Mouse (Mus musculus): ENCODE results near the gene Bach2. TPM values are rescaled to one million over a fixed set of nuclear protein-coding genes. Genes with fewer than 3 reads are reported as not detected.

The Bach2 gene
- polyA plus RNA-seq, 1 experiment: 0.11 TPM

DNA sequence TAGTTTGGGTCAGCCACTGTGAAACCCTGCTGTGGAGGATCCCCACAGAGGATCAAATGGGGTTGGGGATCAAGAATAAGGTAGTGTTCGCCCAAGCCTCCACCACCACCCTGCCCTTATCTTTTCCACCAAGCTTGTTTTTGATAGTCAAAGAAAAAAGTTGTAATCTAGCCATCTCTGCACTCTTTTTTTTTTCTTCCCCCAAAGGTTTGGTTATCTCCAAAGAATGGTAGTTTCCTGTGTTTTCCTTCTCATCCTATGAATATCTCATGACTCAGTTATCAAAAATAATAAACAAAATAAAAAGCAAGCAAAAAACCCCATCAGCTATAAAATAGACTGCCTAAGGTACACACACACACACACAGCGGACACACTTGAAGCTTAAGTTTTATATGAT, 28.6 kb upstream of the Bach2 start:
- TF ChIP-seq CTCF (IDR thresholded peaks at IDR 0.05; ENCODE audit: control insufficient read depth, insufficient read depth, insufficient read length): no peak
- no peak for TF ChIP-seq MAX (IDR thresholded peaks at IDR 0.05)
- H3K36me3 ChIP-seq (ENCODE audit: control insufficient read depth, insufficient read depth): no peaks in the 10 kb centered on the region
- H3K4me3 ChIP-seq (ENCODE audit: insufficient read depth, poor library complexity, severe bottlenecking): no peak overlapping the region
- H3K79me3 ChIP-seq (ENCODE audit: low read depth): no peaks in the 10 kb centered on the region
- H3ac ChIP-seq (ENCODE audit: control insufficient read depth, insufficient read length, low read depth): no peak overlapping the region
- H3K27me3 ChIP-seq (ENCODE audit: control insufficient read depth, insufficient read depth, insufficient read length): no peaks in the 10 kb centered on the region
- H3K79me2 ChIP-seq (ENCODE audit: control insufficient read depth, insufficient read depth): no peaks in the 10 kb centered on the region

DNA sequence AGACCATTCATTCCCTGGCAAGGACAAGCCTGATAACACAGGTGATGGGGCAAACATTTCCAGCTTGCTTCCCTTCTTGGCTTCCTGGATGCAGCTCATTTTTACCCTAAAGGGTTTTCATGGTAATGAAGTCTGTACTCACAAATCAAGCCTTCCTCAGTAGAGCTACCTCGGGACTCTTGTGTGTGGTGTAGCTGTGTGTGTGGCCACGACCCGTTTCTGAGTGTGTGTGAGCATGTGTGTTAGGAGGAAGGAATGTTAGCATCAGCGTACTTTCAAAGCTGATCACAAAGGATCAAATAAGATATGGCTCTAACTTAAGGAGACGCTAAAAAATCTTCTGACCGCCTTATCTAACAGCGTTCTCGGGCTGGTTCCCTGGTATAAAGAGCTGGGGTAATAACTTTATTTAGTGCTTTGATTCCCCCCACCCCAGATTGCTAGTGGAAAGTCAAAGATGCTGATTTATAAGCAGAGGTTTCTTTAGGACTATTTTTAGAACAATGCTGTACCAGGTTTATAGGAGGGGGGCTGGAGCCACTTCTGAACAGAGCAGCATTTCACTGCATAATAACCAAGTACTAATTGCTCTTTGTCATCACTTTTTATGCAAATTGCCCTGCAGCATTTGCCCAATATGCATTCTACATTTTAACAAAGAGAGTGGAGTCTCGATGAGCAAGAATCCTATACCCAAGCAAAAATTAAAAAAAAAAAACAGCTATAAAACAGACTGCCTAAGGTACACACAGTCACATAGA, 28.0 kb upstream of the Bach2 start:
- no peaks in the 10 kb centered on the region for H3K79me2 ChIP-seq (ENCODE audit: control insufficient read depth, insufficient read depth)
- no peak overlapping the region for H3ac ChIP-seq (ENCODE audit: control insufficient read depth, insufficient read length, low read depth)
- no peaks in the 10 kb centered on the region for H3K27me3 ChIP-seq (ENCODE audit: control insufficient read depth, insufficient read depth, insufficient read length)
- no peak for TF ChIP-seq MYOD1 (IDR thresholded peaks at IDR 0.05; ENCODE audit: control insufficient read depth, insufficient read length, low read depth)
- no peak for TF ChIP-seq MYOG (IDR thresholded peaks at IDR 0.05; ENCODE audit: control insufficient read depth, extremely low read depth, insufficient read length)
- no peak for TF ChIP-seq USF1 (IDR thresholded peaks at IDR 0.05; ENCODE audit: low read depth)
- TF ChIP-seq CTCF (IDR thresholded peaks at IDR 0.05; ENCODE audit: control insufficient read depth, insufficient read depth, insufficient read length): no peak
- no peak for TF ChIP-seq CEBPB (IDR thresholded peaks at IDR 0.05; ENCODE audit: low read depth)
- TF ChIP-seq FOSL1 (IDR thresholded peaks at IDR 0.05; ENCODE audit: insufficient read depth, low read length, poor library complexity, severe bottlenecking): no peak
- no peak for TF ChIP-seq MAX (IDR thresholded peaks at IDR 0.05)
- H3K79me3 ChIP-seq (ENCODE audit: low read depth): no peaks in the 10 kb centered on the region
- no peaks in the 10 kb centered on the region for H3K36me3 ChIP-seq (ENCODE audit: control insufficient read depth, insufficient read depth)
- H3K4me3 ChIP-seq (ENCODE audit: insufficient read depth, poor library complexity, severe bottlenecking): no peak overlapping the region

DNA sequence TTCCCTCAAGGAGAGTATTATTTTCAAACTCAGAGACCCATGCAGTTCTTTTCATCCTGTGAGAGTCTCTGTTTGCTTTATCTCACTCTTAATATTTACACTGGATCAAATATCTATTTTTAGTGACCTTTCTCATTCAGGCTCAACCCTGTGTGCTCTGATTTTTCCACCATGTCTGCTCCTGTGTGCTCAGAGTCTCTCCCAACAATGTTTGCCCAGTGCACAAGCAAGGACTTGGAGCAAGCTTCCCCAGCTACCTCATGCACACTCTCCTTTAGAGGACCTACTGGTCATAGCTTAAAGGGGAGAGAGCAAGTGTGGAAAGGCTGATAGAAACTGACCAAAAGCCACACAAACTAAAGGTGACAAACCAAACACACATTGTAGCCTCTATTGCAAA, 26.0 kb upstream of the Bach2 start:
- Histone ChIP-seq H3ac (ENCODE audit: control insufficient read depth, insufficient read length, low read depth) (no peak overlapping the region), H3K79me3 (ENCODE audit: low read depth) (no peaks in the 10 kb centered on the region), H3K79me2 (ENCODE audit: control insufficient read depth, insufficient read depth) (no peaks in the 10 kb centered on the region), H3K27me3 (ENCODE audit: control insufficient read depth, insufficient read depth, insufficient read length) (no peaks in the 10 kb centered on the region), H3K36me3 (ENCODE audit: control insufficient read depth, insufficient read depth) (no peaks in the 10 kb centered on the region), H3K4me3 (ENCODE audit: insufficient read depth, poor library complexity, severe bottlenecking) (no peak overlapping the region)
- TF ChIP-seq CTCF (IDR thresholded peaks at IDR 0.05; ENCODE audit: control insufficient read depth, insufficient read depth, insufficient read length): no peak

DNA sequence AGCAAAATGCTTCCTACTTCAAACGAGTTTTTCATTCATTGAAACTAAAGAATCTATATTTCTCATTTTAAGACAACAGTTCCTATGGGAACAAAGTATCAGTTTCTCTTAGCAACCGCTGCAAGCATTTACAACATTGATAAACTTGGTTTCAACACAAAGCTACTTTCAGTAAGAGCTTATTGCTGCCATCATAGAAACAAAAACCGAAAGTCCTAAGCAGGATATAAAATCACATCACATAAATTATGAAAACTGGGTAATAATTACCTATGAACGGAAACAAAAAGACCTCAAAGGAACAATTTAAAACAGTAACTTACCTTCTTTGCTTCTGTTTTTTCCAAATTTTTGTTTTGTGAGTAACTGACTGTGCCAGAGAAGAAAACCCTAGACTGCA, 22.1 kb upstream of the Bach2 start:
- TF ChIP-seq CTCF (IDR thresholded peaks at IDR 0.05; ENCODE audit: control insufficient read depth, insufficient read depth, insufficient read length) (no peak), MYOD1 (IDR thresholded peaks at IDR 0.05; ENCODE audit: control insufficient read depth, insufficient read length, low read depth) (no peak), MAX (IDR thresholded peaks at IDR 0.05) (no peak), CEBPB (IDR thresholded peaks at IDR 0.05; ENCODE audit: low read depth) (no peak), FOSL1 (IDR thresholded peaks at IDR 0.05; ENCODE audit: insufficient read depth, low read length, poor library complexity, severe bottlenecking) (no peak), MYOG (IDR thresholded peaks at IDR 0.05; ENCODE audit: control insufficient read depth, extremely low read depth, insufficient read length) (no peak), USF1 (IDR thresholded peaks at IDR 0.05; ENCODE audit: low read depth) (no peak)
- H3K36me3 ChIP-seq (ENCODE audit: control insufficient read depth, insufficient read depth): no peaks in the 10 kb centered on the region

DNA sequence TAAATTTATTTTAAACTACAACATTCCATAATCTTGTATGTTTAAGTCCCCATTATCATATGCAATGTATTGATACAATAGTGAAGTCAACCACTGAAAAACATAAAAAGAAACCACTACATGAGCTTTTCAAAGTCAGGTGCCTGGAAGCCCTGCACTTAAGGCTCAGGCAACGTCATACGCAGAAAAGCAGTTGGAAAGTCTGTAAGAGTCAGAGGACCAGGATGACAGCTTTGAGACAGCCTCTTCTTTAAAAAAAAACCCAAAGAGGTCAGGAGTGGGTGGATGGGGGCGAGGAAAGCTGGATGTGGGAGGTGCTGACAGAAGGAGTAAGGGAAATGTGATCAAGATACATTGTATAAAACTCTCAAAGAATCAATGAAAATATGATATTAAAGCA, 21.6 kb upstream of the Bach2 start:
- no peaks in the 10 kb centered on the region for H3K27me3 ChIP-seq (ENCODE audit: control insufficient read depth, insufficient read depth, insufficient read length)
- TF ChIP-seq MYOG (IDR thresholded peaks at IDR 0.05; ENCODE audit: control insufficient read depth, extremely low read depth, insufficient read length) (no peak), CTCF (IDR thresholded peaks at IDR 0.05; ENCODE audit: control insufficient read depth, insufficient read depth, insufficient read length) (no peak), MYOD1 (IDR thresholded peaks at IDR 0.05; ENCODE audit: control insufficient read depth, insufficient read length, low read depth) (no peak), FOSL1 (IDR thresholded peaks at IDR 0.05; ENCODE audit: insufficient read depth, low read length, poor library complexity, severe bottlenecking) (no peak), USF1 (IDR thresholded peaks at IDR 0.05; ENCODE audit: low read depth) (no peak), CEBPB (IDR thresholded peaks at IDR 0.05; ENCODE audit: low read depth) (no peak), MAX (IDR thresholded peaks at IDR 0.05) (no peak)

More for the DNA sequence above, 22.1 kb upstream of the Bach2 start:
- Histone ChIP-seq H3ac (ENCODE audit: control insufficient read depth, insufficient read length, low read depth) (no peak overlapping the region), H3K27me3 (ENCODE audit: control insufficient read depth, insufficient read depth, insufficient read length) (no peaks in the 10 kb centered on the region), H3K4me3 (ENCODE audit: insufficient read depth, poor library complexity, severe bottlenecking) (no peak overlapping the region), H3K79me2 (ENCODE audit: control insufficient read depth, insufficient read depth) (no peaks in the 10 kb centered on the region), H3K79me3 (ENCODE audit: low read depth) (no peaks in the 10 kb centered on the region)

DNA sequence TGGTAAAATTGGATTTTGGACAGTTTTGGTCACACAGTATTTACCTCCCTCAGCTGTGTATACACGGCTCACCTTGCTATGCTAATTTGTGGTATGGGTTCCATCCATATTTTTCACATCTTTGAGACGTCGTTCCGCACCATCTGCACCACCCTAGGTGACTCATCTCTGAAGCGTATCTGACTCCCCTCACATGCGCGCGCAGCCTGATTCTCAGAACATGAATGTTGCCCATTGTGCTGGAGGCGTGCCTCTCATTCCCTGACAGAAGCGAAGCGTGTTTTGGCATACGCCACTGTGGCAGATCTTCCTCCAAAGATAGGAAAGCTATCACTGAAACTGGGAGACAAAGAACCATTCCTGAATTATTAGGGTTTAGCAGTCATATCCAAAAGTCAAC, 21.0 kb upstream of the Bach2 start:
- no peaks in the 10 kb centered on the region for H3K27me3 ChIP-seq (ENCODE audit: control insufficient read depth, insufficient read depth, insufficient read length)
- H3ac ChIP-seq (ENCODE audit: control insufficient read depth, insufficient read length, low read depth): no peak overlapping the region
- H3K4me3 ChIP-seq (ENCODE audit: insufficient read depth, poor library complexity, severe bottlenecking): no peak overlapping the region
- H3K79me2 ChIP-seq (ENCODE audit: control insufficient read depth, insufficient read depth): no peaks in the 10 kb centered on the region
- no peaks in the 10 kb centered on the region for H3K36me3 ChIP-seq (ENCODE audit: control insufficient read depth, insufficient read depth)
- no peaks in the 10 kb centered on the region for H3K79me3 ChIP-seq (ENCODE audit: low read depth)
- no peak for TF ChIP-seq MYOD1 (IDR thresholded peaks at IDR 0.05; ENCODE audit: control insufficient read depth, insufficient read length, low read depth)

More for the DNA sequence above, 21.6 kb upstream of the Bach2 start:
- Histone ChIP-seq H3K4me3 (ENCODE audit: insufficient read depth, poor library complexity, severe bottlenecking) (no peak overlapping the region), H3K79me3 (ENCODE audit: low read depth) (no peaks in the 10 kb centered on the region), H3ac (ENCODE audit: control insufficient read depth, insufficient read length, low read depth) (no peak overlapping the region), H3K36me3 (ENCODE audit: control insufficient read depth, insufficient read depth) (no peaks in the 10 kb centered on the region), H3K79me2 (ENCODE audit: control insufficient read depth, insufficient read depth) (no peaks in the 10 kb centered on the region)

Data from C2C12 (cell line).